Mouse (Mus musculus) embryonic fibroblast, embryonic 13.5 days (primary cell): ENCODE measurements around the gene Xrn2.

Experiments used
- CTCF ChIP-seq: IDR thresholded peaks from 2 replicates; pipeline ENCODE4 v1.5.1; 2011; ENCODE audit warnings: mild to moderate bottlenecking, control low read depth, low read length, moderate library complexity, borderline replicate concordance; ENCODE audit not compliant: insufficient read depth
- POLR2A ChIP-seq: IDR thresholded peaks from 2 replicates; pipeline ENCODE4 v1.6.1; 2011; ENCODE audit warnings: low read depth, mild to moderate bottlenecking, control low read depth, low read length, moderate library complexity

DNA sequence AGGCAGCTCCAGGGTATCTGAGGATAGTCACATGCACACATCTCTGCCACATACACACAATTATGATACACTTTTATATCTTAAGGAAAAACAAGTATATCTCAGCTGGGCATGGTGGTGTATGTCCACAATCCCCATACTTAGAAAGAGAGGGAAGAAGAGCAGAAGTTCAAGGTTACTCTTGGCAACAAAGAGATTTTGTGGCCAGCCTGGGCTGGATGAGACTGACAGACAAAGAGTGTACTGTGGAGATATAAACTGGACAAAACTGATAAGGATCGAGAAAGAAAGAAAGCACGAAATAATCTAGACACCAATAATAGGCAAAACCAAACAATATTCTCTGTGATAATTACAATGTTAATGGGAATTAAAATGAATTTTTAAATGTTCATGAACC lies 5.5 kb upstream of the Xrn2 start:
- TF ChIP-seq CTCF (no peak), POLR2A (no peak)
